Mouse (Mus musculus) olfactory bulb, adult 2 months (tissue): ENCODE measurements around the gene Eya3.

Experiments
- CTCF ChIP-seq: fragments of 200-500 bp; IDR thresholded peaks from 2 replicates; pipeline ENCODE4 v1.5.1; 2012; ENCODE audit warnings: low read depth, mild to moderate bottlenecking, low read length, moderate library complexity; ENCODE audit not compliant: insufficient read depth
- POLR2A ChIP-seq: fragments of 200-500 bp; IDR thresholded peaks from 2 replicates; pipeline ENCODE4 v1.6.1; 2012; ENCODE audit warnings: mild to moderate bottlenecking, low read depth, low read length, moderate library complexity; ENCODE audit not compliant: insufficient read depth

DNA sequence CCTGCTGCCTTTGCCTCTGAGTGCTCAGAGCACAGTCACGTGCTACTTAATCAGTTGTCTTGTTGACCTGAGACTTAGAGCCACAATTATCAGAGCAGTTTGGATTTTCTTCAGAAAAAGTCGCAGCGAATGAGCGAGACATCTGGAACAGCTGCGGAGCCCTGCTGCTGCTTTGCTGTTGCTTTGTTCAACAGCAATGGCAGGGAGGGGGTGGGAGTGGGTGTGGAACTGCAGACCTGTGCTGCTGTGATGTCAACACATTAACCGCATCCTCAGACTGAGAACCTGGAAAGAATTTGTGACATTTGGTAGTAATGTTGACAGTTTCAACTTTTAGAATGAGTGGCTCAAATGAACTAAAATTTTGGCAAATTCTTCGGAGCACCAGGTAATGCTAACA is 20.3 kb downstream of the Eya3 start:
- TF ChIP-seq CTCF (no peak), POLR2A (no peak)
